Mouse (Mus musculus): Measurements from ENCODE around the gene Kdf1.

- TF ChIP-seq EP300 (IDR thresholded peaks at IDR 0.05; ENCODE audit: low read depth) = no peak
- TF ChIP-seq CTCF (IDR thresholded peaks at IDR 0.05; ENCODE audit: low read depth) = no peak
Measured at GRCm38 (mm10) chr4:133473833-133474232, 44.9 kb upstream of the Kdf1 start.
